Mouse (Mus musculus) lung, adult 2 months (tissue): Measurements from ENCODE around the gene Hadh.

Experiments used
- CTCF ChIP-seq: fragments of 200-500 bp; IDR thresholded peaks from 2 replicates; pipeline ENCODE4 v1.5.1; 2011; ENCODE audit warnings: mild to moderate bottlenecking, low read length, control low read depth; ENCODE audit not compliant: insufficient read depth
- POLR2A ChIP-seq: fragments of 200-500 bp; IDR thresholded peaks from 2 replicates; pipeline ENCODE4 v1.6.1; 2011; ENCODE audit warnings: low read depth, mild to moderate bottlenecking, control low read depth, low read length, borderline replicate concordance; ENCODE audit errors: extremely low read depth

DNA sequence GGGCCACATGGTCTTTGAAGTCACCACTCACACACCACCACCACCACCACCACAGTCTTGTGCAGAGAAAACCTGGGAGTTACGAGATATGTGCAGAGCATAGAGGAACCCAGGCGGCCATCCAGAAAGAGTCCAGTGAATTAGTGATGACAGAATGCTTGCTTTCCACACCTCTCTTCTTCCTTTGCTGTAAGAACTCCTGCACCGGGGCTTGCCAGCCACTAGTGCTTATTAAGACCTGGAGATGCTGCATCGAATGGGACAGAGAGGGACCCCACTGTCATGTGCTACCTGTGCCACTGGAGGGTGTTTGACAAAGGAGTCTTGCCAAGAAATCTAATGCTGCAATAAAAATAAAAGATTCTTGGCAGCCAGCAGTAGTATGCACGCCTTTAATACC lies 64.1 kb downstream of the Hadh start:
- TF ChIP-seq CTCF (no peak), POLR2A (no peak)
